Mouse (Mus musculus) cerebellum, postnatal 36 days (tissue): ENCODE measurements around the gene Bnip2.

Source experiments
- DNase-seq, 2 experiments: peaks; one replicate each; pipeline ENCODE4 v3.0.0; 2021 to 2022; ENCODE audit warnings: mixed read lengths in 2 of 2

The Bnip2 gene

DNA sequence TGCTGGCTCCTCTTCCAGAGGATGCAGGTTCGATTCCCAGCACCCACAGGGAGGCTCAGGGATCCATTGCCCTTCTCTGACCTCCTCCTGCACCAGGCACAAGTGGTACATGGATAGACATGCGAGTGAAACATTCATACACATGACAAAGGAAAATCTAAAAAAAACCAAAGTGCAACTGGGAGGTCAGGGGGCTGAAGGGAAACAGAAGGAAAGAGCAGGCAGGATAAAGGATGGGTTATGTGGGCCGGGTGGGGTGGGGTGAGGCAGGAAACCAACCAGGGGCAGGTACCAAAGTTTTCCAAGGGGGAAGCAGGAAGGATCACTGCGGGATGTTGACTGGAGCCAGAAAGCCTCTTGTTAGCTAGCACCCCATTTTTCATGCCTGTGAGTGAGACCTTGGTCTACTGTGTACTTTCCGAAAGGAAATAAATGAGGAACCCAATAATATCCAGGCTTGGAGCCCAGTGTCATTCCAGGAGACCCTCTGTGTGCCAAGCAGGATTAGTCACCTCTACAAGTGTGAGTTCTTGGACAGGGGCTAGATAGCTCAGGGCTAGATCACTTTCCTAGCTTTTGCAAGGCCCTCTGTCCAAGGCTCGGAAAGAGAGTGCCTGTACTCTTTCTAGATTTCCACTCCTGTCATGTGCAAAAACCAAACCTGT is 59.6 kb downstream of the Bnip2 start:
- no peak for DNase-seq

DNA sequence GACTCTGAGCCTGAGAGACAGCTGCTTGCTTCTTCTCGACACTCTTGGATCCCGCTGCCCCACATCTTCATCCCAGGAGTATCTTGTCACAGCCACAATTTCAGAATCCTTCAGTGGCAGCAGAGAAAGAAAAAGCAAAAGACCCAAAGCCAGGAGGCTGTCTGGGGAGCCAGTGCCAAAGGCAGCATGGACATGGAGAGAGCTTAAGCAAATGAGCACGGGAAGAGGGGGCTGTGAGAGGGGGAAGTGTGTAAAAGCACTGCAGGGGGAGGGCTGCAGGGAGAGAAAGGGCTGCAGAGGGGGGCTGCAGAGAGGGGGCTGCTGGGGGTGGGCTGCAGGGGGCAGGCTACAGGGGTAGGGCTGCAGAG is 60.1 kb downstream of the Bnip2 start:
- DNase-seq = no peak

DNA sequence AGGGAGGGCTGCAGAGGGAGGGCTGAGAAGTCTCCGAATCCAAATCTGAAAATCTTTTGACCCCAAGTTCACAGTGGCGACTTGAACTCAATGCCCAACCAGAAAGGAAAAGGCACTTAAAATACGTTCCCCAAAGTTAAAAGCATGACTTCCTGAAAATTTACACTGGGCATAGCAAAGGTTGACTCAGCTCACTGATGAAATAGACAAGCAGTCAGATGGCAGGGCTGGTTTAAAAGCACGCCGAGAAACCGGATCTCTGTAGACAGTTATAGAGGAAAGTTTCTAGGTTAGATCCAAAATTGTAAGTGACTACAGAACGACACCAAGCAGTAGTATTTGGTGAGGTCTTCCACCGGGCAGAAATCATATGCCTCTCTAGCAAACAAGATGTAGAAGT is 60.6 kb downstream of the Bnip2 start:
- DNase-seq = no peak

DNA sequence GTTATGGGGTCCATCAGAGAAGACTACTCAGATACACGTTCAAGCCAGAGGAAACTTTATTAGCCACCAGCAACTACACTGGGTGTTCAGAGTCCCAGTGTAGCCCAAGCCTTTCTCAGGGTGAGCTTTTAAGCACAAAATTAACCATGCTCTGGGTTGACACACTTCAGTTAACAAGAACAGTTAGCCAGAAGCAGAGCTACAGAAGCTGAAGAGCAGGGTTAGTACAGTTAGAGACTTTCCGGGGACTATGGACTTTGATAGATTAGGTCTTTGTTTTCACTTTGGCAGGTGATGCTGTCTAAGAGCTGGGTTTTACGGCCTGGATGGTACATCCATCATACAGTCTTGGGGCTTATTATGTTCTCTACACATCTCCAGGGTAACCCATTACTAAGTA is 63.5 kb downstream of the Bnip2 start:
- no peak for DNase-seq

DNA sequence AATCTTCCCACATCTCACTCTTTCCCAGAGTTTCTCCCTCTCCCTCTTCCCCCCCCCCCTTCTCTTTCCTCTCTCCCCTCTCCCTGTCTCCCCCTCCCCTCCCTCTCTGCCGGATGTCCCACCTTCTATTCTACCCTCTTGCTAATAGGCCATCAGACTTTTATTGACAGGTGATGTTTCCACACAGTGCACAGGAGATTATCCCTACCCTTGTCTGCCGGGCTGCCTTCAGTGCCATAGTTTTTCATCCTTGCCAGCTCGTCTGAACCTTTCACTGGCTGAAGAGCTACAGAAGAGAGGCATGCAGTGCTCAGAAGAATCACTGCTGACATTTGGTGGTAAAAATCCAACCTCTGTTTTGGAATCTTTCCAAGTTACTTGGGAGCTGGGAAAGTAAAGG is 64.1 kb downstream of the Bnip2 start:
- no peak for DNase-seq
